Mouse (Mus musculus): ENCODE results near the gene Meis3. TPM values are rescaled to one million over a fixed set of nuclear protein-coding genes. Genes with fewer than 3 reads are reported as not detected.

Gene Meis3
- 18.3 and 26.2 TPM in 2 replicates for polyA plus RNA-seq (2012; ENCODE audit: low replicate concordance)

GRCm38 (mm10) chr7:16174597-16175541 is at the start of gene Meis3:
Meis3 (plus strand) TSS chr7:16175090.

GRCm38 (mm10) chr7:16129421-16129845 is 45.5 kb upstream of the Meis3 start, which contains the start of gene Slc8a2:
Slc8a2 (plus strand) TSS chr7:16129826.

GRCm38 (mm10) chr7:16221582-16222272 is 46.8 kb downstream of the Meis3 start, which contains the start of gene Dhx34:
Dhx34 (minus strand) TSS chr7:16222037.

Other genes with a start within 250 kb of the Meis3 start
- 567 and 832 TPM in 2 replicates for gene Nop53, start 229.0 kb upstream of the Meis3 start, polyA plus RNA-seq (2012; ENCODE audit: low replicate concordance)
- gene Ehd2, start 207.5 kb upstream of the Meis3 start, polyA plus RNA-seq (2012; ENCODE audit: low replicate concordance) = 1.5 and 4.8 TPM in 2 replicates
- gene Bicra, start 127.2 kb upstream of the Meis3 start, polyA plus RNA-seq (2012; ENCODE audit: low replicate concordance) = 162 and 369 TPM in 2 replicates
- 0.51 TPM in 1 of 2 replicates, not detected in the other for gene Zfp541, start 113.3 kb upstream of the Meis3 start, polyA plus RNA-seq (2012; ENCODE audit: low replicate concordance)
- 107 and 182 TPM in 2 replicates for gene Napa, start 76.6 kb upstream of the Meis3 start, polyA plus RNA-seq (2012; ENCODE audit: low replicate concordance)
- 18.1 and 30.7 TPM in 2 replicates for gene Kptn, start 55.2 kb upstream of the Meis3 start, polyA plus RNA-seq (2012; ENCODE audit: low replicate concordance)
- 0.44 and 0.93 TPM in 2 replicates for gene Slc8a2, start 45.3 kb upstream of the Meis3 start, polyA plus RNA-seq (2012; ENCODE audit: low replicate concordance)
- gene Dhx34, start 46.9 kb downstream of the Meis3 start, polyA plus RNA-seq (2012; ENCODE audit: low replicate concordance) = 48.5 and 105 TPM in 2 replicates
- gene C5ar2, start 69.1 kb downstream of the Meis3 start, polyA plus RNA-seq (2012; ENCODE audit: low replicate concordance) = 0.54 and 0.97 TPM in 2 replicates
- 7.8 and 14.0 TPM in 2 replicates for gene C5ar1, start 84.5 kb downstream of the Meis3 start, polyA plus RNA-seq (2012; ENCODE audit: low replicate concordance)
- 28.8 and 82.8 TPM in 2 replicates for gene Inafm1, start 98.5 kb downstream of the Meis3 start, polyA plus RNA-seq (2012; ENCODE audit: low replicate concordance)
- 99.7 and 173 TPM in 2 replicates for gene Ccdc9, start 111.7 kb downstream of the Meis3 start, polyA plus RNA-seq (2012; ENCODE audit: low replicate concordance)
- 52.3 and 259 TPM in 2 replicates for gene Bbc3, start 133.3 kb downstream of the Meis3 start, polyA plus RNA-seq (2012; ENCODE audit: low replicate concordance)
- 13.9 and 16.1 TPM in 2 replicates for gene Sae1, start 212.7 kb downstream of the Meis3 start, polyA plus RNA-seq (2012; ENCODE audit: low replicate concordance)
- 164 and 303 TPM in 2 replicates for gene Zc3h4, start 225.8 kb downstream of the Meis3 start, polyA plus RNA-seq (2012; ENCODE audit: low replicate concordance)